Mouse (Mus musculus) bone marrow, adult 2 months (tissue): ENCODE measurements at regions not wholly inside any gene's neighbourhood (a gene's known extent, or its start where the extent isn't known, plus 50 kb on each side); places are given as distances from the start of the nearest gene placed in this dataset.

Source experiments
- H3K27ac ChIP-seq: fragments of 200-500 bp; 2 replicates; pipeline ENCODE4 v1.5.1; 2012; ENCODE audit warnings: low read depth, mild to moderate bottlenecking, control low read depth, inconsistent platforms, low read length; ENCODE audit not compliant: control insufficient read depth, poor library complexity, insufficient read depth
- H3K4me1 ChIP-seq: fragments of 200-500 bp; 2 replicates; pipeline ENCODE4 v1.6.1; 2011; ENCODE audit warnings: low read length; ENCODE audit not compliant: control insufficient read depth, insufficient read depth
- H3K4me3 ChIP-seq: fragments of 200-500 bp; replicated peaks from 2 replicates; pipeline ENCODE3; 2011; ENCODE audit warnings: mild to moderate bottlenecking, low read depth, low read length, control low read depth; ENCODE audit not compliant: control insufficient read depth
- CTCF ChIP-seq: fragments of 200-500 bp; IDR thresholded peaks from 2 replicates; pipeline ENCODE4 v1.5.1; 2011; ENCODE audit warnings: low read length, control low read depth; ENCODE audit not compliant: control insufficient read depth, insufficient read depth
- POLR2A ChIP-seq: fragments of 200-500 bp; IDR thresholded peaks from 2 replicates; pipeline ENCODE4 v1.6.1; 2011; ENCODE audit warnings: low read depth, mild to moderate bottlenecking, control low read depth, low read length, borderline replicate concordance; ENCODE audit not compliant: control insufficient read depth
- WGBS: fragments of 180-500 bp; shearing (Covaris S2); methylation state at CpG from one replicate; pipeline ENCODE4 v1.1.7; 2018; 5-methylcytosine and 5-hydroxymethylcytosine counted together

GRCm38 (mm10) chr9:117744906-117745305, 115.2 kb upstream of the Rbms3 start:
- WGBS: 84% methylated on average over 8 of the region's 8 CpGs
- TF ChIP-seq CTCF: no peak
- no peak for TF ChIP-seq POLR2A
- no peak overlapping the region for H3K27ac ChIP-seq

GRCm38 (mm10) chr9:117729366-117729765, 99.7 kb upstream of the Rbms3 start:
- WGBS: 84% methylated on average over 6 of the region's 6 CpGs
- Histone ChIP-seq H3K4me3 (no peak overlapping the region), H3K27ac (no peak overlapping the region), H3K4me1 (no peaks in the 10 kb centered on the region)
- TF ChIP-seq CTCF (no peak), POLR2A (no peak)

More at GRCm38 (mm10) chr9:117744906-117745305, 115.2 kb upstream of the Rbms3 start:
- H3K4me3 ChIP-seq: no peak overlapping the region
- no peaks in the 10 kb centered on the region for H3K4me1 ChIP-seq

GRCm38 (mm10) chr9:117720161-117720598, 90.5 kb upstream of the Rbms3 start:
- WGBS: 88% methylated on average over 7 of the region's 7 CpGs
- TF ChIP-seq POLR2A: no peak
- no peak for TF ChIP-seq CTCF
- H3K4me3 ChIP-seq: no peak overlapping the region

GRCm38 (mm10) chr9:117717346-117717745, 87.6 kb upstream of the Rbms3 start:
- no peaks in the 10 kb centered on the region for H3K4me1 ChIP-seq
- TF ChIP-seq POLR2A (no peak), CTCF (no peak)
- WGBS: 64% methylated on average over 4 of the region's 4 CpGs
- no peak overlapping the region for H3K4me3 ChIP-seq
- no peak overlapping the region for H3K27ac ChIP-seq

More at GRCm38 (mm10) chr9:117720161-117720598, 90.5 kb upstream of the Rbms3 start:
- no peak overlapping the region for H3K27ac ChIP-seq
- H3K4me1 ChIP-seq: no peaks in the 10 kb centered on the region

GRCm38 (mm10) chr9:117716476-117716875, 86.8 kb upstream of the Rbms3 start:
- Histone ChIP-seq H3K4me3 (no peak overlapping the region), H3K4me1 (no peaks in the 10 kb centered on the region), H3K27ac (no peak overlapping the region)
- TF ChIP-seq CTCF: no peak
- TF ChIP-seq POLR2A: no peak
- WGBS: 73% methylated on average over 6 of the region's 6 CpGs

- Histone ChIP-seq H3K4me1 (no peaks in the 10 kb centered on the region), H3K27ac (no peak overlapping the region), H3K4me3 (no peak overlapping the region)
- TF ChIP-seq CTCF: no peak
- no peak for TF ChIP-seq POLR2A
- 79% methylated on average over 13 of the region's 13 CpGs for WGBS
Observed at GRCm38 (mm10) chr9:117714741-117715675, 85.3 kb upstream of the Rbms3 start.

GRCm38 (mm10) chr9:117713121-117713520, 83.4 kb upstream of the Rbms3 start:
- Histone ChIP-seq H3K4me1 (no peaks in the 10 kb centered on the region), H3K27ac (no peak overlapping the region), H3K4me3 (no peak overlapping the region)
- 78% methylated on average over 4 of the region's 4 CpGs for WGBS
- TF ChIP-seq CTCF (no peak), POLR2A (no peak)

GRCm38 (mm10) chr9:117711793-117712192, 82.1 kb upstream of the Rbms3 start:
- H3K4me1 ChIP-seq: no peaks in the 10 kb centered on the region
- H3K27ac ChIP-seq: no peak overlapping the region; the same call in 1 of the 2 replicates
- 71% methylated on average over 5 of the region's 5 CpGs for WGBS
- H3K4me3 ChIP-seq: no peak overlapping the region
- no peak for TF ChIP-seq POLR2A
- no peak for TF ChIP-seq CTCF
